Mouse (Mus musculus) testis, adult 2 months (tissue): ENCODE measurements around the gene Syt12. TPM values are rescaled to one million over a fixed set of nuclear protein-coding genes. Genes with fewer than 3 reads are reported as not detected.

ENCODE experiments used
- H3K27ac ChIP-seq: fragments of 200-500 bp; 2 replicates; pipeline ENCODE4 v1.5.1; 2012; ENCODE audit warnings: low read depth, low read length; ENCODE audit not compliant: control insufficient read depth, insufficient read depth
- H3K27me3 ChIP-seq: fragments of 200-500 bp; 2 replicates; pipeline ENCODE4 v1.6.1; 2012; ENCODE audit warnings: mild to moderate bottlenecking, low read length, moderate library complexity; ENCODE audit not compliant: control insufficient read depth, insufficient read depth
- H3K36me3 ChIP-seq: fragments of 200-500 bp; 2 replicates; pipeline ENCODE4 v1.6.1; 2012; ENCODE audit warnings: mild to moderate bottlenecking, low read length; ENCODE audit not compliant: control insufficient read depth, insufficient read depth
- H3K4me1 ChIP-seq: fragments of 200-500 bp; 2 replicates; pipeline ENCODE4 v1.6.1; 2012; ENCODE audit warnings: low read length; ENCODE audit not compliant: control insufficient read depth, insufficient read depth
- H3K4me3 ChIP-seq: fragments of 200-500 bp; 2 replicates; pipeline ENCODE4 v1.5.1; 2012; ENCODE audit warnings: low read depth, mild to moderate bottlenecking, low read length, moderate library complexity, mixed read lengths; ENCODE audit not compliant: control insufficient read depth
- CTCF ChIP-seq: fragments of 200-500 bp; IDR thresholded peaks from 2 replicates; pipeline ENCODE4 v1.5.1; 2012; ENCODE audit warnings: low read depth, mild to moderate bottlenecking, inconsistent platforms, low read length, moderate library complexity; ENCODE audit not compliant: control insufficient read depth, insufficient read depth, insufficient replicate concordance
- POLR2A ChIP-seq: fragments of 200-500 bp; IDR thresholded peaks from 2 replicates; pipeline ENCODE4 v1.6.1; 2012; ENCODE audit warnings: low read depth, mild to moderate bottlenecking, inconsistent platforms, low read length, moderate library complexity; ENCODE audit not compliant: control insufficient read depth
- polyA plus RNA-seq: library from polyadenylated mRNA; depleted of rRNA; stranded (reverse); fragments of >200 nt; gene quantifications from 2 replicates; pipeline ENCODE4 v1.2.3, GENCODE M21; 2012

Gene Syt12
- polyA plus RNA-seq, 1 experiment = 0.79 TPM

GRCm38 (mm10) chr19:4441621-4442161 lies 35.6 kb downstream of the Syt12 start:
- Histone ChIP-seq H3K4me3 (peak overlapping the region; percentile 32), H3K27me3 (no peaks in the 10 kb centered on the region; the same call in 1 of the 2 replicates), H3K27ac (peak overlapping the region; percentile 37), H3K4me1 (peaks cover 17% of the 10 kb centered on the region), H3K36me3 (no peaks in the 10 kb centered on the region)
- TF ChIP-seq CTCF = no peak
- no peak for TF ChIP-seq POLR2A

GRCm38 (mm10) chr19:4441090-4441591 lies 36.1 kb downstream of the Syt12 start:
- H3K4me1 ChIP-seq = peaks cover 17% of the 10 kb centered on the region
- no peak overlapping the region for H3K27ac ChIP-seq
- H3K36me3 ChIP-seq = no peaks in the 10 kb centered on the region
- TF ChIP-seq POLR2A (peak; percentile 17; the same call in 1 of the 2 replicates), CTCF (peak; percentile 5; the same call in 1 of the 2 replicates)
- H3K4me3 ChIP-seq = peak overlapping the region; percentile 85
- no peaks in the 10 kb centered on the region; the same call in 1 of the 2 replicates for H3K27me3 ChIP-seq

GRCm38 (mm10) chr19:4440222-4440621 lies 37.0 kb downstream of the Syt12 start:
- no peak for TF ChIP-seq CTCF

GRCm38 (mm10) chr19:4439161-4439801 lies 38.0 kb downstream of the Syt12 start, which contains the start of gene Rhod:
Gene Rhod (minus strand): TSS chr19:4439432.
- peak within 1 kb of the TSS; percentile 85 for H3K4me3 ChIP-seq
- H3K27ac ChIP-seq = no peak within 1 kb of the TSS; the same call in 1 of the 2 replicates
- TF ChIP-seq CTCF (no peak), POLR2A (peak; percentile 26; the same call in 1 of the 2 replicates)
- no peaks in the 10 kb centered on the region for H3K36me3 ChIP-seq
- H3K4me1 ChIP-seq = peaks cover 17% of the 10 kb centered on the region
- H3K27me3 ChIP-seq = no peaks in the 10 kb centered on the region; the same call in 1 of the 2 replicates

More at GRCm38 (mm10) chr19:4440222-4440621, 37.0 kb downstream of the Syt12 start:
- Histone ChIP-seq H3K4me3 (peak overlapping the region; percentile 85), H3K36me3 (no peaks in the 10 kb centered on the region), H3K27me3 (no peaks in the 10 kb centered on the region; the same call in 1 of the 2 replicates), H3K27ac (no peak overlapping the region), H3K4me1 (peaks cover 17% of the 10 kb centered on the region)

GRCm38 (mm10) chr19:4438791-4439160 lies 38.5 kb downstream of the Syt12 start:
- peak overlapping the region; percentile 85 for H3K4me3 ChIP-seq
- no peaks in the 10 kb centered on the region for H3K36me3 ChIP-seq
- H3K4me1 ChIP-seq = peaks cover 17% of the 10 kb centered on the region
- TF ChIP-seq POLR2A = no peak
- TF ChIP-seq CTCF = no peak
- H3K27ac ChIP-seq = no peak overlapping the region; the same call in 1 of the 2 replicates
- no peaks in the 10 kb centered on the region; the same call in 1 of the 2 replicates for H3K27me3 ChIP-seq

GRCm38 (mm10) chr19:4437886-4438285 lies 39.4 kb downstream of the Syt12 start:
- Histone ChIP-seq H3K4me3 (peak overlapping the region; percentile 26), H3K27ac (no peak overlapping the region), H3K36me3 (no peaks in the 10 kb centered on the region), H3K4me1 (peaks cover 17% of the 10 kb centered on the region), H3K27me3 (no peaks in the 10 kb centered on the region; the same call in 1 of the 2 replicates)
- TF ChIP-seq POLR2A = no peak

- TF ChIP-seq POLR2A (no peak; the same call in 1 of the 2 replicates), CTCF (no peak)
- H3K36me3 ChIP-seq = no peaks in the 10 kb centered on the region
- H3K27ac ChIP-seq = no peak overlapping the region
- peak overlapping the region; percentile 69 for H3K4me3 ChIP-seq
- H3K4me1 ChIP-seq = peaks cover 10% of the 10 kb centered on the region
- no peaks in the 10 kb centered on the region; the same call in 1 of the 2 replicates for H3K27me3 ChIP-seq
Observed at GRCm38 (mm10) chr19:4436254-4436653, 41.0 kb downstream of the Syt12 start.
